Mouse (Mus musculus) induced T-regulatory cell, adult 2 months (primary cell): ENCODE data around the gene Rnf220.

Experiments used
- DNase-seq: peaks from one replicate; pipeline ENCODE4 v3.0.0-alpha.2; 2012; ENCODE audit warnings: low read depth

Rnf220 gene

GRCm38 (mm10) chr4:117436995-117437660 is 59.7 kb downstream of the Rnf220 start:
- DNase-seq: no peak

DNA sequence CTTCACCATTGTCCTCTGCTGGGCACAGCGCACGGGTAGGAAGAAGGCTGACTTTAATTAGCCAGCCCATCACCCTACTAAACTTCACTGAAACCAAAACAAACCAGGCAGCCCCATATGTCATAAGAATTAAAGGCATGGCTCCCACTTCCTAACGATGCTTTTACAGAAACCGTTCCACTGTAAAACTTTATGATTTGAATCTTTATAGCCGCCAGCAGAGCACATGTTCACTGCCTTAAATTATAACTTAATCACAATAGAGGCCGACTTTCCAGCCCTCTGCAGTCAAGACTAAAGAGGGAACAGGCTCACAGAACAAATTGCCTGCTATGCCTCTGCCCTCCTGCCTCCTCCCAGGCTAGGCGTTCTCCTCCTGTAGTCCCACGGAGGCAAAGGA is 62.5 kb downstream of the Rnf220 start:
- no peak for DNase-seq

GRCm38 (mm10) chr4:117429604-117430003 is 67.2 kb downstream of the Rnf220 start:
- DNase-seq: no peak

GRCm38 (mm10) chr4:117427540-117427939 is 69.3 kb downstream of the Rnf220 start:
- DNase-seq: no peak

GRCm38 (mm10) chr4:117421077-117421476 is 75.8 kb downstream of the Rnf220 start:
- no peak for DNase-seq

DNA sequence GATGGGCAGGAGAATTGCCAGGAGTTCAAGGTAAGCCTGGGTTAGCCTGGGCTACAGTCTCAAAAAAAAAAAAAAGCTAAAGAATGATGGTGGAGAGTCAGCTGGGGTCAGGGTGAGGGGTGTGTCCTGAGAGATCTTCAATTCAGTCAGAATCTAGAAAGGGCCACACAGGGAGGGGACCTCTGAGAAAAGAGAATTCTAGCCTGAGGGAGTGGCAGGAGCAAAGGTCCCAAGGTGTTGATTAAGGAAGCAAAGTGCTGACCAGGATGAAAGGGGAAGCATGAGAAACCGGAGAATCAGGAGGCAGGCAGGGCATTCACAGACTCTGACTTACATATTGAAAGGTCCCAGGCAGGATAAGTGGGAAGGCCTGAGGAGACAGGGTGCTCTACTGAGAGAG is 80.0 kb downstream of the Rnf220 start:
- DNase-seq: no peak

- no peak for DNase-seq
Measured at GRCm38 (mm10) chr4:117410049-117410410, 86.8 kb downstream of the Rnf220 start.

- DNase-seq: no peak
Measured at GRCm38 (mm10) chr4:117409144-117410048, 87.5 kb downstream of the Rnf220 start.

- no peak for DNase-seq
Measured at GRCm38 (mm10) chr4:117407945-117408344, 88.9 kb downstream of the Rnf220 start.

DNA sequence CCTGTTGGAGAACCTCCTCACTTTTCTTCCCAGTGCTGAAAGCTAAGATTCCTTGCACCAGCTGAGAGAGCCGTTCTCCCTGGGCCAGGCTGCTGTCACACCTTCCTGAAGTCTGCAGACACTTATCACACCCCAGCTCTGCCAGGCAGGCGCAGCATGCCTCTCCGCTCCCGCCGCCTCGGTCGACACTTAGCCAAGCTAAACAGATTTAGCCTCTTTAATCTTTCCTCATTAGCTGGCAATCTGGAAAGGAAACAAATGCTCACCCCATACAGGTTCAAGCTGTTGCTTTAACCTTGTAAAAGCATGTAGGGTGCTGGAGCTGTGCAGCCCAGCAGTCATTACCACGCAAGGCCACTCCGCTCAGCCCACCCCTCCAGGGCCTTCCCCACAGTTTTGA is 90.9 kb downstream of the Rnf220 start:
- DNase-seq: no peak

GRCm38 (mm10) chr4:117405211-117405610 is 91.6 kb downstream of the Rnf220 start:
- DNase-seq: no peak

GRCm38 (mm10) chr4:117403411-117403810 is 93.4 kb downstream of the Rnf220 start:
- no peak for DNase-seq

DNA sequence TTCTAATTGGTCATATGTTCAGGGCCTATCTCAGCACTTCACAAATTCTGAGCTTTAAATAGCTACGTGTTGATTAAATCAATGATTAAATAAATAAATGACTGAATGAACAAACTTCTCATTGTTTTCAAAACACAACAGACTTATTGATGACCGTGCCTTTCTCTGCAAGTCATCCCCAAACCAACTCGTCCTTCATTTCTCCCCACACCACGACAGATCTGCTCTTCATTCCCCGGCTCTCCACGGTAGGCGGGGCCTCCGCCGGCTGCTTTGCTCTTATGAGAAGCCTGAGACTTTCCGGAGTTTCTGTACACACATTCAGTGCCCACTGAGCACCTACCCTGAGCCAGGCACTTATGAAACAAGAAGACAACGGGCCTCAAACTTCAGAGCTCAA is 99.7 kb downstream of the Rnf220 start:
- no peak for DNase-seq

GRCm38 (mm10) chr4:117393027-117393426 is 103.8 kb downstream of the Rnf220 start:
- no peak for DNase-seq

DNA sequence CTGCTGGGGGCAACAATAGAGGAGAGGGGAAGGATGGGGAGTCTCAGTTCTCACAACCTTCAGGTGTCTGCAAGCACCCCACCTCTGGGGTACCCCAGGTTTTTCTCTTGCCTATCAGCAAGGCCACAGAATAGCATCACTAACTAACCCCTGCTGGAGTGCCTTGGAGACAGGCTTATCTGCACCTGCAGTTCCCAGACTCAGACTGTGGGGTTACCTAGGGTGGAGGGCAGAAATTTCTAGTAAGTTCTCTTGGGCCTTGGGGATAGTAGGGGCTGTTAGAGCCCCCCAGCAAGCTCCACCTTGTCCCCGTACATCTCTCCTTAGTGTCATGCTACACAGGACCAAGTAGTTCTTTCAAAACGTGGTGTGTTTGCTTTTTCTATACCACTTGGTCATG is 104.5 kb downstream of the Rnf220 start:
- DNase-seq: no peak

DNA sequence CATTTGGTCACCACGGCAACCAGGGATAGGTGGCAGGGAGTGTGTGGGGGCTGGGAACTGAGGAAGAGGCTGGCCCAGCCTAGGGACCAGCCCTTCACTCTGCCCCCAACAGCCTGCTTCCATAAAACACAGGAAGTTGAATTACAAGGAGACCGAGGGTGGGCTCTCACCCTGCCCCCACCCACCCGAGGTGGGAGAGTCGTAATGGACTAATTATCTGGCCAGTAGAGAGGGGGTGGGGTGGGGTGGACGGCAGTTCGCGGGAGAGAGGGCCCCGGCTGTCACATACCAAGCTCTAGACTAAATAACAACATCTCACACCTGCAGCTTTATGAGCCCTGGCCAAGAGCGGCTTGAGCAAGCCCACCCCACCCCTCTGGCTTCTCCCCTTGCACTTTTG is 104.9 kb downstream of the Rnf220 start:
- no peak for DNase-seq

DNA sequence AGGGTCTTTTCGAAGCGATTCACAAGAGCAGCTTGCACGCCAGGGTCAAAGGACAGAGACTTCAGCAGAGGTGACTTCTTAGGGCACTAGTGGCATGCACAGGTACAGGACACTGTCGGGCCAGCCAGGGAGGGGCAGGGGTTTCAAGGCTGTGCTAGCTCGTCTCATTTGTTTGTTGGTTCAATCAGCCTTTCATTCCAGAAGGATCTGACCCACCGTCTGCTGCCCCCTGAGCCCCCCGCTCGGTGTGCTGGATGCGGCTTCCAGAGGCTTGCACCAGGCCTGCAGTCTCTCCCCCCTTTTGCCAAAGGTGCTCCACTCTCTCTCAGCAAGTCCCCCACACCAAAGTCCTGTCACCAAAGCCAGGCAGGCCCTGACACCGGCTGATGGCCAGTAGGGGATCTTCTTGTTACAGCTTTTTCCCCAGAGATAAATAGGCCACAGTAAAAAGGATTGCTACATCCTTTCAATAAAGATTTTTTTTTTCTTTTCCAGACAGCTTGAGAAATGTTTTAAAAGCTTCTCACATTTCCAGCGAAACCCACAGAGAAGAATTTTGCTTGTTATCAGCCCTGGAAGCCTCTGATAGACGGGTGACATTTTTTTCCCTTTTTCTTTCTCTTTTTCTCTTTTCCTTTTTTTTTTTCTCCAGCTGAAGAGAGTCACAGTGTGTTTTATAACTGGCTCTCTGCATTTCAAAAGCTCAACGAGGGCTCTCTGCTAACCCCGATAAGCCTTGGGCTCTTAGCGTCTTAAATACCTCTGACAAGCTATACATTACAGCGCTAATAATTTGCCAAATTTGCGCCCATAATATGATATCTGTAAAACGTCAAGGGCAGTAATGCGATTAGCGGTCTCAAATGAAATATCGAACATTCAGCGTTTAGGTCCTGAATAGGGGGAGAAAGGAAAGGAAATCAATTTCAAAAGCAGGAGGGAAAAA is 105.7 kb downstream of the Rnf220 start:
- no peak for DNase-seq

DNA sequence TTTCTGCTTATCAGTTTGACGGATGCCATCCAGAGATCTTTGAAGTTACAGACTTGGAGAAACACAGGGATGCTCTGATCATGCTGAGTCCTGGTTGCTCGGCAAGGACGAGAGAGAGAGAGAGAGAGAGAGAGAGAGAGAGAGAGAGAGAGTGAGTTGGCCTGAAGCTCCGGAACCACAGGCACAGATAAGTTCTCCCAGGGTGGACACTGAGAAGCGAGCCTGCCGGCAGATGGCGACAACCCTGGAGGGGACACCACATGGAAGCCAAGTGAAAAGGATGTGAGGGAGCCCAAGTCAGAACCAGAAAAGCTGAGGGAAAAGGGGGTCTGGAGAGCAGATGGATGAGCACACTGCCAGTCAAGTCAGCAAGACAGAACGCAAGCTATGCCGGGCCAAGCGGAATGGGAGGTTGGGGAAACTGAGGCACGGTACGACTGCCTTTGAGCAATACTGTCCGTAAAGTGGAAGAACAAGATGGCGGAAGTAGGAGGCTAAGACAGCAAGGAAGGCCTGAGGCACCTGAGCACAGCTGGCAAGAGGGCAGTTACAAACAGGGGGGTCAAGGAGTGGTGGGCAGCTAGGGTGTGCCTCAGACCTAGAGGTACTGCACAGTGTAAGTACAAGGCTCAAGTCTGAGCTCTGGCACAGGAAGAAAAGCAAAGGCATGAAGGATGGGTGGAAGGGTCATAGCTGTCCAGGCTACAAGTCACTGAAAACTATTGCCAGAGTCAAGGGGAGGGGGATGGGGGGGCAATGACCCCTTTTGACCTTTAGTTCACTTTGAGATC is 107.4 kb downstream of the Rnf220 start:
- DNase-seq: no peak

DNA sequence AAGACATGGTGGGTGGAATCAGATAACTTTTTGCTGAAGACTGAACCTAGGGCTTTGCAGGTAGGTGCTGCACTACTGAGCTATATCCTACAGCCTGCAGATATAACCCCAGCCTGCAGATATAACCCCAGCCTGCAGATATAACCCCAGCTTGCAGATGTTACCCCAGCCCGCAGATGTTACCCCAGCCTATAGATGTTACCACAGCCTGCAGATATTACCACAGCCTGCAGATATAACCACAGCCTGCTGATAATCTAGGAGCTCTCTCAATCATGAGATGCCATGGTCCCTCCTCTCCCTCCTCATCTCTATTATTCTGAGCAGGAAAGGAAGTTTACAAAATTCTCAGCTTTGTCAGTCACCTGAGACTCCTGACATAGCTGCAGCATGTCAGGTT is 111.6 kb downstream of the Rnf220 start:
- DNase-seq: no peak

- DNase-seq: no peak
Measured at GRCm38 (mm10) chr4:117381846-117382245, 115.0 kb downstream of the Rnf220 start.

- DNase-seq: no peak
Measured at GRCm38 (mm10) chr4:117380558-117380935, 116.3 kb downstream of the Rnf220 start.
